Mouse (Mus musculus) midbrain, postnatal 0 days (tissue): ENCODE measurements around the gene Pnma1. TPM values are rescaled to one million over a fixed set of nuclear protein-coding genes. Genes with fewer than 3 reads are reported as not detected.

Experiments used
- ATAC-seq: fragments of 200-750 bp; cut with Nextera tagmentation; 2 replicates; pipeline ENCODE4 v1.8.0; 2017; ENCODE audit warnings: moderate number of reproducible peaks, mild to moderate bottlenecking, moderate TSS enrichment, moderate library complexity; ENCODE audit not compliant: low FRiP score
- DNase-seq: peaks from one replicate; pipeline ENCODE4 v3.0.0-alpha.2; 2015; ENCODE audit warnings: low spot score
- H3K27ac ChIP-seq: fragments of 300-500 bp; sonication (generic); 2 replicates; pipeline ENCODE4 v1.5.1; 2014; ENCODE audit warnings: low read depth, mild to moderate bottlenecking, low read length, mixed read lengths
- H3K27me3 ChIP-seq: fragments of 300-500 bp; sonication (generic); 2 replicates; pipeline ENCODE4 v1.6.1; 2014; ENCODE audit warnings: low read length, control low read depth, mixed read lengths; ENCODE audit not compliant: insufficient read depth
- H3K36me3 ChIP-seq: fragments of 300-500 bp; sonication (generic); 2 replicates; pipeline ENCODE4 v1.6.1; 2014; ENCODE audit warnings: low read length, control low read depth, mixed read lengths; ENCODE audit not compliant: insufficient read depth
- H3K4me1 ChIP-seq: fragments of 300-500 bp; sonication (generic); 2 replicates; pipeline ENCODE4 v1.6.1; 2014; ENCODE audit warnings: mild to moderate bottlenecking, control low read depth, antibody characterized with exemption, low read length, mixed read lengths; ENCODE audit not compliant: insufficient read depth
- H3K4me2 ChIP-seq: fragments of 300-500 bp; sonication (generic); 2 replicates; pipeline ENCODE4 v1.6.1; 2014; ENCODE audit warnings: low read depth, mild to moderate bottlenecking, low read length, mixed read lengths; ENCODE audit not compliant: poor library complexity, severe bottlenecking
- H3K4me3 ChIP-seq: fragments of 300-500 bp; sonication (generic); 2 replicates; pipeline ENCODE4 v1.5.1; 2014; ENCODE audit warnings: low read depth, mild to moderate bottlenecking, low read length, moderate library complexity
- H3K9ac ChIP-seq: fragments of 300-500 bp; sonication (generic); replicated peaks from 2 replicates; pipeline ENCODE4 v1.6.1; 2014; ENCODE audit warnings: mild to moderate bottlenecking, low read length, moderate library complexity, mixed read lengths; ENCODE audit not compliant: poor library complexity, severe bottlenecking
- H3K9me3 ChIP-seq: fragments of 300-500 bp; sonication (generic); 2 replicates; pipeline ENCODE4 v1.6.1; 2016; ENCODE audit warnings: low read length, control low read depth
- CTCF ChIP-seq: IDR thresholded peaks from 2 replicates; pipeline ENCODE4 v1.5.1; 2016; ENCODE audit warnings: antibody characterized with exemption, mild to moderate bottlenecking
- WGBS: fragments of 180-500 bp; shearing (Covaris S2); extraction: QIAGEN DNeasy Blood & Tissue Kit; methylation state at CpG from one replicate; pipeline ENCODE4 v1.1.7; 2014; 5-methylcytosine and 5-hydroxymethylcytosine counted together
- polyA plus RNA-seq: library from polyadenylated mRNA; unstranded; fragments of >200 nt; fragmentation: Nextera tagmentation; extraction: Ambion mirVana; gene quantifications from 2 replicates; pipeline ENCODE4 v1.2.1, GENCODE M21; 2015
- total RNA-seq: library from RNA; depleted of rRNA; stranded (reverse); fragments of >200 nt; gene quantifications from 2 replicates; pipeline ENCODE4 v1.2.3, GENCODE M21; 2014

The Pnma1 gene
- total and polyA plus RNA-seq, 2 experiments from 2014 or later = 6.0 to 8.2 TPM

- no peak for TF ChIP-seq CTCF
- Histone ChIP-seq H3K9me3 (no peaks in the 10 kb centered on the region), H3K36me3 (no peaks in the 10 kb centered on the region), H3K4me3 (no peak overlapping the region), H3K27ac (no peak overlapping the region), H3K4me1 (peaks cover 22% of the 10 kb centered on the region), H3K4me2 (no peak overlapping the region), H3K9ac (no peak overlapping the region), H3K27me3 (no peaks in the 10 kb centered on the region)
- ATAC-seq (0 out of 2 replicates have a peak, but pooled peaks have one; percentile 32), DNase-seq (peak; percentile 76)
- 66% methylated on average over 8 of the region's 8 CpGs for whole genome bisulfite sequencing
Observed at GRCm38 (mm10) chr12:84180701-84181435, 32.6 kb upstream of the Pnma1 start.

DNA sequence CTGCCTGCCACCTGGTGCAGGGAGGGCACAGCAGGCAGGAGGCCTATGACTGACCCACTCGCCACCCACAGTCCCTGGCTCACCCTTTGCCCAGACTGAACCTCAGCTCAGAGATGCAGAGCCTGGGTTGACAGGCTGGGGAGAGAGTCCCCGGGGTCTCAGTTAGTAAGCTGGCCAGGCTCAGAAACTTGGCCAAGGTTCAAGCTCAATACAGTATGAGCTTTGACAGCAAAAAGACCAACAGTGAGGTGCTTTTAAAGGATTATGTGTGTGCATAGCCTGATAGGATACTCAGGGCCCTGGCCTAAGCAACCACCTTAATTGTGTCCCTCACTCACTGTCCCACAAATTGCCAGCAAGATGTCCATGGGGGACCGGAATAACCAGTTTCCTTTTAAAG is 31.8 kb upstream of the Pnma1 start:
- Histone ChIP-seq H3K4me3 (no peak overlapping the region), H3K4me1 (peaks cover 23% of the 10 kb centered on the region), H3K4me2 (no peak overlapping the region), H3K36me3 (no peaks in the 10 kb centered on the region), H3K27me3 (no peaks in the 10 kb centered on the region), H3K9me3 (no peaks in the 10 kb centered on the region), H3K9ac (no peak overlapping the region), H3K27ac (no peak overlapping the region)
- WGBS = 60% methylated on average over 3 of the region's 3 CpGs
- ATAC-seq (no peak), DNase-seq (peak; percentile 30)
- no peak for TF ChIP-seq CTCF

DNA sequence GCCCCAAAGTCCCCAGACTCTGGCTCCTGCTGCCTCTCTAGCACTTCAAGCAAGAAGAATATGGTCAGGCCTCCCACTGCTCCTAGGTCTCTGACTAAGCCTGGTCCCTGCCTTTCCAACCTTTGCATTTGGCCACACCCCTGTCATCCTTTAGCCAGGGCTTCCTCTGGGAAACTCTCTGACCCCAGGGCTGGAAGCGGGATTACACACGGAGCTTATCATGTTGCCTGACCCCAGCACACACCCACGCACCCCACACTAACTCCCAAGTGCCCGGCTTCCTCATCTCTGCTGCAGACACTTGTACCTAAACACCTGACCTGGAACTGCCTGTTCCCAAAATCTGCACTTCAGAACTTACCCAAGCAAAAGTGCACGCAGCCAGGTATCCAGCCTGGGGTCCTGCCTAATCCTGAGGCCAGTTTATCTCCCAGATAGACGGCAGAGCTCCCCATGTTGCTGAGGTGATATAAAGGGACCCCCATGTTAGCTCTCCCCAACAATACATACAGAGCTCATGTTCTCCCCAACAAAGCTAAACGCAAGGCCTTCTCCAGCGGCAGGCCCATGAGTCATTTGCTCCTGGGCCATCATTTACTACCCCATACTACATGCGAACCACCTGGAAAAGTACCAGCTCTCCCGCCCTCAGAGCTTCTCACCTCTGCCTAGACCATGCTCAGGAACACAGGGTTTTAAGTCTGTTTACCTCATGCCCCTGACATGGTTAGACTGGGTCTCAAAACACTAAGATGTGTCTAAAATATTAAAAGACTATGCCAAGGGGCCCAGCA is 30.6 kb upstream of the Pnma1 start:
- Histone ChIP-seq H3K9ac (no peak overlapping the region), H3K27ac (no peak overlapping the region), H3K4me3 (no peak overlapping the region), H3K27me3 (no peaks in the 10 kb centered on the region), H3K9me3 (no peaks in the 10 kb centered on the region), H3K4me2 (no peak overlapping the region), H3K36me3 (0 out of 2 replicates have a peak, but pooled peaks cover under 1% of the 10 kb centered on the region), H3K4me1 (peaks cover 23% of the 10 kb centered on the region)
- no peak for DNase-seq
- TF ChIP-seq CTCF = no peak
- WGBS = 70% methylated on average over 10 of the region's 10 CpGs
- ATAC-seq = no peak

- 75% methylated on average over 1 of the region's 1 CpGs for WGBS
- TF ChIP-seq CTCF = no peak
- no peak for ATAC-seq
- no peak overlapping the region for H3K4me2 ChIP-seq
- no peaks in the 10 kb centered on the region for H3K9me3 ChIP-seq
- no peak for DNase-seq
- H3K27ac ChIP-seq = no peak overlapping the region
- no peaks in the 10 kb centered on the region for H3K27me3 ChIP-seq
- no peak overlapping the region for H3K9ac ChIP-seq
- no peak overlapping the region for H3K4me3 ChIP-seq
- H3K4me1 ChIP-seq = peaks cover 23% of the 10 kb centered on the region
- H3K36me3 ChIP-seq = peaks cover 8% of the 10 kb centered on the region
Observed at GRCm38 (mm10) chr12:84178052-84178451, 29.8 kb upstream of the Pnma1 start.

DNA sequence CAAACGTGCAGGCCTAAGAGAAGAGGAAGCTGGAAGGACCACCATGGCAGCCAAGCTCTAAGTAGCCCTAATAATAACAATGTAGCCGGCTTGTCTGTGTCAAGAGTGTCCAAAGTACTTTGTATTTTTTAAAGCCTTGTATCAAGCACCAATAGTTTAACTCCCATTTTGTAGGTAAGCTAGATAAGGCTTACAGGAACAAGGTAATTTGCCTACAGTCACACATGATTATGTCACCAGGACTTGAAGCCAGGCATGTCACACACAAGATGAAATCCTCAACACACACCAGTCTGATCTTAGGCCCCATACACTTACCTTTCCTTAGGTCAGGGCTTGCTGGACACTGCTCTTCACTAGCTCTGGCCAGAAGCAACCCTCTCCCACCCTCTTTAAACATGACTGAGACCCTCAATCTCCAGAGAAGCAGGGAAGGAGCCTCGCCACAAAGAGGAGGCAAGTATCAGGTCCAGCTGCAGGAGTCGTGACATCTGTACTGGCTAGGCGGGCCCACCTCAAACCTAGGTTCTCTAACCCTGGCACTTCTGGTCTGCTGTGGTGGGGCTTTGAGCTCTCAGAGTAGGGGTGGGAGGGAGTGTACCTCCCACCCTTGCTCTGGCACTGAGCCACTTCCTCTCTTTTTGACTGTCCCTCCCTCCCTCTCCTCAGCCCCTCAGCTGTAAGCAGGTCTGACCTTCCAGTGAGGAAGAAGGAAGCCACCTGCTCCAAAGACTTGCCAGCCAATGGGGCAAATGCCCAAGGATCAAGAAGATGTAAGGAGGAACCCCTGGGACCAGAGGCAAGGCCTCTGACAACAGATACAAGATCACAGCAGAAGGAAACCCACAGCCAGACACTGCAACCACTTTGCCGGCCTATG is 28.8 kb upstream of the Pnma1 start:
- Histone ChIP-seq H3K4me2 (peak overlapping the region; percentile 57; the same call in 1 of the 2 replicates), H3K27me3 (no peaks in the 10 kb centered on the region), H3K9ac (peak overlapping the region; percentile 56; the same call in 1 of the 2 replicates), H3K9me3 (no peaks in the 10 kb centered on the region), H3K4me1 (peaks cover 23% of the 10 kb centered on the region), H3K4me3 (no peak overlapping the region), H3K27ac (peak overlapping the region; percentile 89), H3K36me3 (peaks cover 14% of the 10 kb centered on the region)
- 54% methylated on average over 6 of the region's 6 CpGs for WGBS
- ATAC-seq (no peak), DNase-seq (no peak)
- no peak for TF ChIP-seq CTCF
